Mouse (Mus musculus) kidney, adult 2 months (tissue): Measurements from ENCODE around the gene Lbhd1. TPM values are rescaled to one million over a fixed set of nuclear protein-coding genes. Genes with fewer than 3 reads are reported as not detected.
A peak's percentile ranks its signal among the peaks of the same experiment; 100 is the strongest.
"Not testable (repeated sequence)": the region's sequence is repeated elsewhere in the genome, so short reads cannot be mapped to it uniquely, and the experiment has no call there.

ENCODE experiments used
- DNase-seq: peaks from one replicate; pipeline ENCODE4 v3.0.0; 2021
- H3K27ac ChIP-seq: fragments of 200-500 bp; 2 replicates; pipeline ENCODE4 v1.5.1; 2012; ENCODE audit warnings: low read depth, low read length, control low read depth, inconsistent platforms; ENCODE audit not compliant: insufficient read depth
- H3K27me3 ChIP-seq: fragments of 200-500 bp; replicated peaks from 2 replicates; pipeline ENCODE4 v1.6.1; 2012; ENCODE audit warnings: mild to moderate bottlenecking, moderate library complexity, low read length, inconsistent platforms; ENCODE audit not compliant: control insufficient read depth, insufficient read depth
- H3K36me3 ChIP-seq: fragments of 200-500 bp; 2 replicates; pipeline ENCODE4 v1.6.1; 2012; ENCODE audit warnings: mild to moderate bottlenecking, moderate library complexity, low read length, inconsistent platforms; ENCODE audit not compliant: control insufficient read depth, insufficient read depth
- H3K4me1 ChIP-seq: fragments of 200-500 bp; 2 replicates; pipeline ENCODE4 v1.6.1; 2011; ENCODE audit warnings: low read length; ENCODE audit not compliant: control insufficient read depth, insufficient read depth
- H3K4me3 ChIP-seq: fragments of 200-500 bp; 2 replicates; pipeline ENCODE4 v1.5.1; 2011; ENCODE audit warnings: mild to moderate bottlenecking, low read depth, low read length, control low read depth; ENCODE audit not compliant: insufficient read depth
- CTCF ChIP-seq: fragments of 200-500 bp; conservative IDR thresholded peaks from 2 replicates; pipeline ENCODE4 v1.5.1; 2011; ENCODE audit warnings: low read depth, mild to moderate bottlenecking, control low read depth, low read length, moderate library complexity, mixed read lengths; ENCODE audit not compliant: insufficient read depth, insufficient read length
- POLR2A ChIP-seq: fragments of 200-500 bp; IDR thresholded peaks from one replicate; pipeline ENCODE4 v1.6.1; 2011; ENCODE audit warnings: low read depth, low read length, control low read depth
- WGBS: fragments of 180-500 bp; shearing (Covaris S2); methylation state at CpG from one replicate; pipeline ENCODE4 v1.1.7; 2018; 5-methylcytosine and 5-hydroxymethylcytosine counted together
- polyA plus RNA-seq: library from polyadenylated mRNA; depleted of rRNA; stranded (reverse); fragments of >200 nt; gene quantifications from 2 replicates; pipeline ENCODE4 v1.2.3, GENCODE M21; 2012

Gene Lbhd1
- polyA plus RNA-seq, 1 experiment, result 2.2 TPM

DNA sequence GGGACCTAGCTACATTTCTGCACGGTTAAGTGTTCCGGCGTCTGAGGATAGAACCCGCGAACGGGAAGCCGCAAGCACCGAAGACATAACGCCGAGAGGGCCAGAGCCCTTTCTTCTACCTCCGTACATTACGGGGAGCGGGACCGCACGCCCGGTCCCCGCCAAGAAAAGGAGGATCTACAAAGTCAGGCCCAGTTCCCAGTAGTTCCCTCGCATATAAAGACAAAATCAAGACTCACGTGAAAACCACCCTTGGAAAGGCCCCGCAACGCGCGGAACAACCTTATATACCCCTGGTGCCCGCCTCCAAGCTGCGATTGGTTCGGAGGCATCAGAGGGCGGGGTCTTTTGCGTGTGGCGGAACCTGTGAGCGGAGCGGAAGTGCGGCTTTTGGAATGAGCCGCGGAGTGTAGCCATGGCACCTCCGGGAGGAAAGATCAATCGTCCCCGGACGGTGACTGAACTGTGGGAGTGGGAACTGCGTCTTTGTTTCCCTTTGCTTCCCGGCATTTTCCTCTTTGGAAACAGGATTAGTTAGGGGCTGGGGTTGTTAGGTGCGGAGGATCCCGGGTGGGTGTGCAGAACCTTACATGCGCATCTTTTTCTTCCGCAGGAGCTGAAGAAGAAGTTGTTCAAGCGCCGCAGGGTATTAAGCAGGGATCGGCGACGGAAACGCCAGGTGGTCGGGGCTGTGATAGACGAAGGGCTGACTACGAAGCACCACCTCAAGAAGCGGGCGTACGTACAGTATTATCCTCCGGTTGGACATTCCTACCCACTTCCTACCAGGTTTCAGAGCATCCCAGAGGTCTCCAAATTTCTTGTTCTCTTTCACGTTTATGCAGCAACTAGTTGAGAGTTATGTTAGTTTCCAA lies 5.2 kb downstream of the Lbhd1 start, which contains the start of the genes 1810009A15Rik and Gm49416:
1810009A15Rik (plus strand) TSS at position 343 of the 875 bp plus-strand sequence.
Gm49416 (plus strand) TSS at position 416 of the 875 bp plus-strand sequence.
- Histone ChIP-seq H3K4me1 (peaks cover 4% of the 10 kb centered on the region; the same call in 1 of the 2 replicates), H3K4me3 (peak within 1 kb of the TSS; percentile 75), H3K27ac (peak within 1 kb of the TSS; percentile 47), H3K36me3 (peaks cover 3% of the 10 kb centered on the region; the same call in 1 of the 2 replicates), H3K27me3 (no peaks in the 10 kb centered on the region)
- TF ChIP-seq POLR2A, result peak; percentile 83
- TF ChIP-seq CTCF, result no peak
- DNase-seq, result peak; percentile 97
- under 1% methylated on average over 58 of the region's 58 CpGs for WGBS

DNA sequence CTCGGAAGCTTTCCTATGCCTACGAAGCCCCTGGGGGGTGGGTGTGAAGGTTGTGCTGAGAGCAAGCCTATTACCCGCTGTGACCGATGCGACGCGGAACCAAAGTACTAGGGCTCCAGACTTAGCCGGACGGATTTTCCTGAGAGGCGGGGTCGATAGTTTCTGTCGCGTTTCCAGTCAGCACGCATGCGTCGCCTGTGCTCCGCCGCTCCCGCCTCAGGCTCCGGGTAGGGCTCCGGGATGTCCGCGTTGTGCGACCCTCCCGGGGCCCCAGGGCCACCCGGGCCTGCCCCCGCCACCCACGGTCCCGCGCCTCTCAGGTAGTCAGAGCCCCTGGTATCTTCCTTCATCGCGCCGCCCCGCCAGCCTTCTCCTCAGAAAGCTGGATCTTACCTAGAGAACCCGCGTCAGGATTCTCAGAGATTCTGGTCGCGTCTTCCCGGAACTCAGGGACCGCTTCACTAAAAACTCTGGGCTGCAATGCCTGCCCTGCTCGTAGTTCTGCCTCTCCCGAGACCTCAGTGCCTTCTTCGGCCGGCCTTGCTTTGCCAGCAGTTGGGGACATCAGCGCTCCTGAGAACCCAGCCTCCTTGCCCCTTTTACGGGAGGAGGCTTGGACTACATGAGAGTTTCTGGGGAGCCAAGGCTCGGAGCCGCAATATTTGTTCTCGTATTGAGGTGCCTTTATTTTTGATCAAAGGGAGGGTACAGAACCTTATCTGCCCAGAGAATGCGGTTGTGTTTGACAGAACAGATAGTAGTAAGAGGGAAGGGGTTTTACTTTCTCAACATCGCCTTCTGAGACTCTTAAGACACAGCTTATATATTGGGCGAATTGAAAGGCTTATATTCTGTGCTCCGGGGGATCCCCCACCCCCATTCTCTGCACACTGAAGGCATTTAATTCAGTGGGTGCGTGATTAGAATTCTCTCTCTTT lies 9.6 kb downstream of the Lbhd1 start, which contains the start of gene Ints5:
Ints5 (plus strand) TSS at position 177 of the 938 bp plus-strand sequence.
- no peaks in the 10 kb centered on the region for H3K4me1 ChIP-seq
- TF ChIP-seq CTCF (no peak), POLR2A (peak; percentile 75)
- H3K27ac ChIP-seq, result peak within 1 kb of the TSS; percentile 30; the same call in 1 of the 2 replicates
- DNase-seq, result peak; percentile 91
- H3K27me3 ChIP-seq, result no peaks in the 10 kb centered on the region
- peaks cover 3% of the 10 kb centered on the region for H3K36me3 ChIP-seq
- H3K4me3 ChIP-seq, result peak within 1 kb of the TSS; percentile 88
- 2% methylated on average over 54 of the region's 54 CpGs for WGBS

DNA sequence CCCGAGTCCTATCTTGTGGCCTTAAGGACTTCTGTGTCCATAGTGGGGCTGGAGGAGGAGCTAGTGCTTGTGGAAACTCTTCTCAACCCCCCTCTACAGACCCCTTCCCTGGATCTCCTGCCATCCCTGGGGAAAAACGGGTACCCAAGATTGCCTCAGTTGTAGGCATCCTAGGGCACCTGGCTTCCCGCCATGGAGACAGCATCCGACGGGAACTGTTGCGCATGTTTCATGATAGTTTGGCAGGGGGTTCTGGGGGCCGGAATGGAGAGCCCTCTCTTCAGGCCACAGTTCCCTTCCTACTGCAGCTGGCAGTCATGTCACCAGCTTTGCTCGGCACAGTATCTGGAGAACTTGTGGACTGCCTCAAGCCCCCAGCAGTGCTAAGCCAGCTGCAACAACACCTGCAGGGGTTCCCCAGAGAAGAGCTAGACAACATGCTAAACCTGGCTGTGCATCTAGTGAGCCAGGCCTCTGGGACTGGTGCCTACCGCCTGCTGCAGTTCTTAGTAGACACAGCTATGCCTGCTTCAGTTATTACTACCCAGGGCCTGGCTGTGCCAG lies 11.9 kb downstream of the Lbhd1 start:
- Histone ChIP-seq H3K27me3 (no peaks in the 10 kb centered on the region), H3K36me3 (peaks cover 2% of the 10 kb centered on the region), H3K4me1 (no peaks in the 10 kb centered on the region; the same call in 1 of the 2 replicates), H3K27ac (no peak overlapping the region), H3K4me3 (no peak overlapping the region)
- 90% methylated on average over 9 of the region's 9 CpGs for WGBS
- no peak for TF ChIP-seq POLR2A
- TF ChIP-seq CTCF, result no peak
- no peak for DNase-seq

DNA sequence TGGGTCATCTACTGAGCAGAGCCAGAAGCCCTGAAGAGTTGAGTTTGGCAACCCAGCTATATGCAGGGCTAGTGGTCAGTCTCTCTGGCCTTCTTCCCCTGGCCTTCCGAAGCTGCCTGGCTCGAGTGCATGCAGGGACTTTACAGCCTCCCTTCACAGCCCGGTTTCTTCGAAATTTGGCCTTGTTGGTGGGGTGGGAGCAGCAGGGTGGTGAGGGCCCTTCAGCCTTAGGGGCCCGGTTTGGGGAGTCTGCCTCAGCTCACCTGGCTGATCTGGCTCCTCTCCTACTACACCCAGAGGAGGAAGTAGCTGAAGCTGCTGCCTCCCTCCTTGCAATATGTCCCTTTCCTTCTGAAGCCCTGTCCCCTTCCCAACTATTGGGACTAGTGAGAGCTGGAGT lies 12.7 kb downstream of the Lbhd1 start:
- not testable (repeated sequence) for DNase-seq, H3K27me3 ChIP-seq, H3K4me1 ChIP-seq, H3K27ac ChIP-seq, H3K4me3 ChIP-seq, H3K36me3 ChIP-seq
- 79% methylated on average over 5 of the region's 5 CpGs for WGBS

DNA sequence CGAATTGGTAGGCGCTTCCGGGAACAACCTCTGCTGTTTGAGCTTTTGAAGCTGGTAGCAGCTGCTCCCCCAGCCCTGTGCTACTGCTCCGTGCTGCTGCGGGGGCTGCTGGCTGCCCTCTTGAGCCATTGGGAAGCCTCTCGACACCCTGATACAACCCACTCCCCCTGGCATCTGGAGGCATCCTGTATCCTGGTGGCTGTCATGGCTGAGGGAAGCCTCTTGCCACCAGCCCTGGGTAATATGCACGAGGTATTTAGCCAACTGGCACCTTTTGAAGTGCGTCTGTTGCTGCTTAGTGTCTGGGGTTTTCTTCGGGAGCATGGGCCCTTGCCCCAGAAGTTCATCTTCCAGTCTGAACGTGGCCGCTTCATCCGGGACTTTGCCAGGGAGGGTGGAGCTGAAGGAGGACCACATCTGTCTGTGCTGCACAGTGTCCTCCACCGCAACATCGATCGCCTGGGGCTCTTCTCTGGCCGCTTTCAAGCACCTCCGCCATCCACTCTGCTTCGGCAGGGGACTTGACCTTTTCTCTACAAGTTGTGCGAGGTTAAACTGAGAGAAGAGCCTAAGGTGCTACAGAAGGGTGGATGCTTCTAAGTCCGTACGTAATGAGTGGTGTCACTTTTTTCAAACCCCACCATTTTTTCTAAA lies 13.8 kb downstream of the Lbhd1 start:
- not testable (repeated sequence) for H3K27me3 ChIP-seq, H3K36me3 ChIP-seq, H3K4me1 ChIP-seq
- 17% methylated on average over 21 of the region's 21 CpGs for WGBS
- peak overlapping the region; percentile 43 for H3K27ac ChIP-seq
- H3K4me3 ChIP-seq, result peak overlapping the region; percentile 88
- peak; percentile 62 for DNase-seq

DNA sequence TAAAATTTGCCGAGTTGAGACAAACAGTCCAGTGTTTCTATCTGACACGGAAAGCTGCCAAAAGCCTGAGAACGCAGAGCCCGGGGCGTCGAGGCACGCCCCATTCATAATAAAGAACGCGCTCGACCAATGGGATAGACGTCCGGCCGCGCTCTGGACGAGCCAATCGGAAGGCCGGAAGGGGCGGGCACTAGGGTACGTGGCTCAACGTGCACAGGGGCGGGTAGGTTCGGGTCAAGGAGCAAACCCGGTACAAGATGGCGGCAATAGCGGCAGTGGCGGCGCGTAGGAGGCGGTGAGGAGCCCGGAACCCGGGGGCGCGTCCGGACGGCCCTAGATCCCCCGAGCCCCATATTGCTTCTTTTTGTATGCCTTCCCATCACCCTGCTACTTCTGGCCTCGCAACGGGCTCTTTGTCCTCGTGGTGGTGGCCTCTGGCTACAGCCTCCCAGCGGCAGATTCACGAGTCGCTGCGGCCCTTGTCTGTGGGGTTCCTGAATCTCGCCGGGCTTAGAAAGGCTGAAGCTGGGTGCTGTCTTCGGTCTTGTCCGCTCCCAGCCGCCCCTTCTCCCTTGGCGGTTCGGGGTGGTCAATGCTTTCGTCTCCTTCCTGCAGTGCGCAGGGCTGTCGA lies 14.4 kb downstream of the Lbhd1 start, which contains the start of gene Ganab:
Ganab (plus strand) TSS at position 207 of the 631 bp plus-strand sequence.
- under 1% methylated on average over 53 of the region's 53 CpGs for WGBS
- DNase-seq, result peak; percentile 98
- TF ChIP-seq CTCF (no peak), POLR2A (peak; percentile 75)
- Histone ChIP-seq H3K36me3 (no peaks in the 10 kb centered on the region; the same call in none of the 2 replicates), H3K27ac (peak within 1 kb of the TSS; percentile 83), H3K4me1 (no peaks in the 10 kb centered on the region; the same call in 1 of the 2 replicates), H3K4me3 (peak within 1 kb of the TSS; percentile 88), H3K27me3 (no peaks in the 10 kb centered on the region)
